Mouse (Mus musculus): ENCODE measurements around the gene Ccdc30. TPM values are rescaled to one million over a fixed set of nuclear protein-coding genes. Genes with fewer than 3 reads are reported as not detected.

The Ccdc30 gene
- polyA plus RNA-seq, 1 experiment from 2014 or later, result 1.6 TPM

- Histone ChIP-seq H3K4me3 (ENCODE audit: low read depth, low read length) (no peak overlapping the region), H3K27me3 (replicated peaks; ENCODE audit: control insufficient read depth, insufficient read depth, low read length) (no peaks in the 10 kb centered on the region), H3K9ac (ENCODE audit: low read depth, low read length) (no peak overlapping the region), H3K36me3 (ENCODE audit: control insufficient read depth, insufficient read depth, low read length) (peaks cover 46% of the 10 kb centered on the region), H3K9me3 (ENCODE audit: control insufficient read depth, low read length) (no peaks in the 10 kb centered on the region), H3K4me2 (no peak overlapping the region), H3K27ac (ENCODE audit: low read depth, low read length) (0 out of 2 replicates have a peak overlapping the region, but pooled peaks have one; percentile 26), H3K4me1 (replicated peaks; ENCODE audit: control insufficient read depth, insufficient read depth, low read length) (no peaks in the 10 kb centered on the region)
- WGBS, result 76% methylated on average over 1 of the region's 1 CpGs
- DNase-seq (ENCODE audit: low spot score) (no peak), ATAC-seq (replicated peaks; ENCODE audit: low FRiP score) (peak; percentile 42; the same call in 1 of the 2 replicates)
These were observed 140.7 kb downstream of the Ccdc30 start for GRCm38 (mm10) chr4:119274627-119275026.

Other genes starting within 250 kb of the Ccdc30 start
- gene Zfp691, start 241.3 kb downstream of the Ccdc30 start, polyA plus RNA-seq (2014; fragmentation: Nextera tagmentation; extraction: Ambion mirVana), result 5.4 and 8.1 TPM in 2 replicates
- gene Ermap, start 225.5 kb downstream of the Ccdc30 start, polyA plus RNA-seq (2014; fragmentation: Nextera tagmentation; extraction: Ambion mirVana), result 263 and 274 TPM in 2 replicates
- gene Svbp, start 220.2 kb downstream of the Ccdc30 start, polyA plus RNA-seq (2014; fragmentation: Nextera tagmentation; extraction: Ambion mirVana), result 169 and 174 TPM in 2 replicates
- not detected in 2 replicates for gene Tmem269, start 197.3 kb downstream of the Ccdc30 start, polyA plus RNA-seq (2014; fragmentation: Nextera tagmentation; extraction: Ambion mirVana)
- gene AU022252, start 182.8 kb downstream of the Ccdc30 start, polyA plus RNA-seq (2014; fragmentation: Nextera tagmentation; extraction: Ambion mirVana), result 30.7 and 33.3 TPM in 2 replicates
- gene P3h1, start 182.6 kb downstream of the Ccdc30 start, polyA plus RNA-seq (2014; fragmentation: Nextera tagmentation; extraction: Ambion mirVana), result 20.8 and 21.6 TPM in 2 replicates
- not detected in 2 replicates for gene Cldn19, start 160.1 kb downstream of the Ccdc30 start, polyA plus RNA-seq (2014; fragmentation: Nextera tagmentation; extraction: Ambion mirVana)
- 952 and 969 TPM in 2 replicates for gene Ybx1, start 120.9 kb downstream of the Ccdc30 start, polyA plus RNA-seq (2014; fragmentation: Nextera tagmentation; extraction: Ambion mirVana)
- gene Ppih, start 95.0 kb downstream of the Ccdc30 start, polyA plus RNA-seq (2014; fragmentation: Nextera tagmentation; extraction: Ambion mirVana), result 138 and 140 TPM in 2 replicates
- gene Ppcs, start 6.9 kb upstream of the Ccdc30 start, polyA plus RNA-seq (2014; fragmentation: Nextera tagmentation; extraction: Ambion mirVana), result 29.2 and 30.8 TPM in 2 replicates
- 0.32 TPM in 1 of 2 replicates, not detected in the other for gene Zmynd12, start 7.3 kb upstream of the Ccdc30 start, polyA plus RNA-seq (2014; fragmentation: Nextera tagmentation; extraction: Ambion mirVana)
- 0.34 and 0.44 TPM in 2 replicates for gene Rimkla, start 77.1 kb upstream of the Ccdc30 start, polyA plus RNA-seq (2014; fragmentation: Nextera tagmentation; extraction: Ambion mirVana)
- 16.5 and 19.1 TPM in 2 replicates for gene Foxj3, start 121.5 kb upstream of the Ccdc30 start, polyA plus RNA-seq (2014; fragmentation: Nextera tagmentation; extraction: Ambion mirVana)
- gene Frg2f1, start 124.0 kb upstream of the Ccdc30 start, polyA plus RNA-seq (2014; fragmentation: Nextera tagmentation; extraction: Ambion mirVana), result 1.4 and 1.9 TPM in 2 replicates
- 0.62 TPM in 1 of 2 replicates, not detected in the other for gene Guca2a, start 222.2 kb upstream of the Ccdc30 start, polyA plus RNA-seq (2014; fragmentation: Nextera tagmentation; extraction: Ambion mirVana)
- gene Guca2b, start 243.4 kb upstream of the Ccdc30 start, polyA plus RNA-seq (2014; fragmentation: Nextera tagmentation; extraction: Ambion mirVana), result 0.40 TPM in 1 of 2 replicates, not detected in the other

Data from liver, embryonic 11.5 days (tissue).